Mouse (Mus musculus) midbrain, postnatal 0 days (tissue): Measurements from ENCODE around the gene Mfsd6l. TPM values are rescaled to one million over a fixed set of nuclear protein-coding genes. Genes with fewer than 3 reads are reported as not detected.

Experiments
- ATAC-seq: fragments of 200-750 bp; cut with Nextera tagmentation; 2 replicates; pipeline ENCODE4 v1.8.0; 2017; ENCODE audit warnings: moderate number of reproducible peaks, mild to moderate bottlenecking, moderate TSS enrichment, moderate library complexity; ENCODE audit not compliant: low FRiP score
- DNase-seq: peaks from one replicate; pipeline ENCODE4 v3.0.0-alpha.2; 2015; ENCODE audit warnings: low spot score
- H3K27ac ChIP-seq: fragments of 300-500 bp; sonication (generic); 2 replicates; pipeline ENCODE4 v1.5.1; 2014; ENCODE audit warnings: low read depth, mild to moderate bottlenecking, low read length, mixed read lengths
- H3K27me3 ChIP-seq: fragments of 300-500 bp; sonication (generic); 2 replicates; pipeline ENCODE4 v1.6.1; 2014; ENCODE audit warnings: low read length, control low read depth, mixed read lengths; ENCODE audit not compliant: insufficient read depth
- H3K36me3 ChIP-seq: fragments of 300-500 bp; sonication (generic); 2 replicates; pipeline ENCODE4 v1.6.1; 2014; ENCODE audit warnings: low read length, control low read depth, mixed read lengths; ENCODE audit not compliant: insufficient read depth
- H3K4me1 ChIP-seq: fragments of 300-500 bp; sonication (generic); 2 replicates; pipeline ENCODE4 v1.6.1; 2014; ENCODE audit warnings: mild to moderate bottlenecking, control low read depth, antibody characterized with exemption, low read length, mixed read lengths; ENCODE audit not compliant: insufficient read depth
- H3K4me2 ChIP-seq: fragments of 300-500 bp; sonication (generic); 2 replicates; pipeline ENCODE4 v1.6.1; 2014; ENCODE audit warnings: low read depth, mild to moderate bottlenecking, low read length, mixed read lengths; ENCODE audit not compliant: poor library complexity, severe bottlenecking
- H3K4me3 ChIP-seq: fragments of 300-500 bp; sonication (generic); 2 replicates; pipeline ENCODE4 v1.5.1; 2014; ENCODE audit warnings: low read depth, mild to moderate bottlenecking, low read length, moderate library complexity
- H3K9ac ChIP-seq: fragments of 300-500 bp; sonication (generic); replicated peaks from 2 replicates; pipeline ENCODE4 v1.6.1; 2014; ENCODE audit warnings: mild to moderate bottlenecking, low read length, moderate library complexity, mixed read lengths; ENCODE audit not compliant: poor library complexity, severe bottlenecking
- H3K9me3 ChIP-seq: fragments of 300-500 bp; sonication (generic); 2 replicates; pipeline ENCODE4 v1.6.1; 2016; ENCODE audit warnings: low read length, control low read depth
- CTCF ChIP-seq: IDR thresholded peaks from 2 replicates; pipeline ENCODE4 v1.5.1; 2016; ENCODE audit warnings: antibody characterized with exemption, mild to moderate bottlenecking
- WGBS: fragments of 180-500 bp; shearing (Covaris S2); extraction: QIAGEN DNeasy Blood & Tissue Kit; methylation state at CpG from one replicate; pipeline ENCODE4 v1.1.7; 2014; 5-methylcytosine and 5-hydroxymethylcytosine counted together
- polyA plus RNA-seq: library from polyadenylated mRNA; unstranded; fragments of >200 nt; fragmentation: Nextera tagmentation; extraction: Ambion mirVana; gene quantifications from 2 replicates; pipeline ENCODE4 v1.2.1, GENCODE M21; 2015
- total RNA-seq: library from RNA; depleted of rRNA; stranded (reverse); fragments of >200 nt; gene quantifications from 2 replicates; pipeline ENCODE4 v1.2.3, GENCODE M21; 2014

Gene Mfsd6l
- total and polyA plus RNA-seq, 2 experiments from 2014 or later: 0.11 to 0.19 TPM

DNA sequence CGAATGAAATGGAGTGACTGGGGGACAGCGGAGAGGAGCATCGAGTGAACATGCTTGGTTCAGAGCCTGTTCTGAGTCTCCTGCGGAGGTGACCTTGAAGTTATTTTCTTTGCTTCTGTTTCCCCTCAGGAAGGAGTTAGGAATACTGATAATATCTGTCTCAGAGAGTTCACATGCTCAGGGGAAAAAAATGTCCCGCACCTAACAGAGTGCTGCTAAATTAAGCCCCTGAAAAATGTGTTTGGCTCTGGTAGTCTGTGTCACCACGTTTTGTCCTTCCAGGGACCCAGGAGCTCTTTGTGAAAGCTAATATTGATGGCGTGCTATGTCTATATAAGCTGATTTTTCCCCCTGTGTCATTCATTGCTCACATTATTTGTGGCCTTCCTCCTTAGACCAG, 10.8 kb upstream of the Mfsd6l start:
- WGBS: 50% methylated on average over 7 of the region's 7 CpGs

DNA sequence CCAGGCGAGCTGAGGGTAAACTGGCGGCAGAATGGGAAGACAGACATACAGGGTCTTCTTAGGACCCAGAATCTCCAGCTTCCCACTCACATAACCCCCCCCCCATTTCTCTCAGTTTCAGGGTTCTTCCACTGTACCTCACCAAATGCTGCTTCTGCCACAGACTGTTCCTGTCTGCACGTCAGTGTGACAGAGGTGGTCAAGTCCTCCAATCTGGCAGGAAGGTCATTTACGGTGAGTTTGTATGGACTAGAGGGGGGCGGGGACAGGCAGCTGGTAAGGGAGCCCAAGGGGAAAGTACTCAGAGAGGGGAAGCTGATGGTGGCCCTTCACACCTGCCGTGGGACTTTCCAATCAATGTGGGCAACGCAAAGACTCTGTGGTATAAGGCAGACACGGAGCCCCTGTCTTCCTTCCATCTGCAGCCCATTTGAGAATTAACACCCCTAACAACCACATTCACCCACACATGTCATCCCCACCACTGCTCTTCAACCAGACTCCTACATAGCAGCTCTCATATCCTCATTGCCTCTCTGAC, 10.2 kb upstream of the Mfsd6l start:
- no peaks in the 10 kb centered on the region for H3K36me3 ChIP-seq
- no peak for DNase-seq
- no peak overlapping the region for H3K4me2 ChIP-seq
- TF ChIP-seq CTCF: no peak
- no peak for ATAC-seq
- WGBS: 82% methylated on average over 8 of the region's 8 CpGs
- H3K9ac ChIP-seq: no peak overlapping the region
- H3K27ac ChIP-seq: no peak overlapping the region
- H3K27me3 ChIP-seq: no peaks in the 10 kb centered on the region
- no peaks in the 10 kb centered on the region for H3K9me3 ChIP-seq
- H3K4me1 ChIP-seq: no peaks in the 10 kb centered on the region; the same call in 1 of the 2 replicates
- no peak overlapping the region for H3K4me3 ChIP-seq

More for the DNA sequence above, 10.8 kb upstream of the Mfsd6l start:
- Histone ChIP-seq H3K36me3 (no peaks in the 10 kb centered on the region), H3K27me3 (no peaks in the 10 kb centered on the region), H3K9me3 (no peaks in the 10 kb centered on the region), H3K4me1 (no peaks in the 10 kb centered on the region; the same call in 1 of the 2 replicates), H3K27ac (no peak overlapping the region), H3K9ac (no peak overlapping the region), H3K4me3 (no peak overlapping the region), H3K4me2 (no peak overlapping the region)
- DNase-seq: no peak
- TF ChIP-seq CTCF: no peak
- no peak for ATAC-seq

DNA sequence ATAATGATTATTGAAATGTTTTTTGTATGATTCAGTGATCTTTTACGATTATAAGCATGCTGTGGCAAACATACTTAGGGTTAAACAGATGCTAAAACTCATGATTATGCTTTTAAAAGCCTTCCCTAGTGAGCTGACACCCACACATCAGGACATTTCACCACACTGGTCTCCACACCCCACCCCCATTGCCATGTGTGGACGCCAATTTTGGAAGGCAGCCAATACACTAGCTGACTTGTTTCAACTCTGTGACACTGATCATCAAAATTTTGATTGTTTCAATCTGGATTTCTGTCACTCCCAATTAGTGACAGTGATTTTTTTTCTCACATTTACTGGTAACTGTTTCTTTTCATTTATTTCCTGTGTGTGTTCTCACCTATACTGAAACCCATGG, 8.5 kb upstream of the Mfsd6l start:
- ATAC-seq (no peak), DNase-seq (no peak)
- Histone ChIP-seq H3K27ac (no peak overlapping the region), H3K9ac (no peak overlapping the region), H3K4me2 (no peak overlapping the region), H3K27me3 (no peaks in the 10 kb centered on the region), H3K4me3 (no peak overlapping the region), H3K36me3 (no peaks in the 10 kb centered on the region), H3K9me3 (no peaks in the 10 kb centered on the region), H3K4me1 (no peaks in the 10 kb centered on the region; the same call in 1 of the 2 replicates)
- TF ChIP-seq CTCF: no peak
- 72% methylated on average over 2 of the region's 2 CpGs for WGBS

- no peak overlapping the region for H3K27ac ChIP-seq
- no peak for DNase-seq
- H3K9me3 ChIP-seq: no peaks in the 10 kb centered on the region
- H3K4me2 ChIP-seq: no peak overlapping the region
- 57% methylated on average over 3 of the region's 3 CpGs for WGBS
- ATAC-seq: no peak
- no peak overlapping the region for H3K4me3 ChIP-seq
- H3K27me3 ChIP-seq: no peaks in the 10 kb centered on the region
- no peak overlapping the region for H3K9ac ChIP-seq
- H3K4me1 ChIP-seq: no peaks in the 10 kb centered on the region; the same call in 1 of the 2 replicates
- TF ChIP-seq CTCF: peak; percentile 45
- no peaks in the 10 kb centered on the region for H3K36me3 ChIP-seq
These were observed 6.4 kb upstream of the Mfsd6l start for GRCm38 (mm10) chr11:68549597-68549996.

- no peak for DNase-seq
- ATAC-seq: no peak
- no peaks in the 10 kb centered on the region for H3K36me3 ChIP-seq
- H3K27ac ChIP-seq: no peak overlapping the region
- no peak for TF ChIP-seq CTCF
- H3K9me3 ChIP-seq: no peaks in the 10 kb centered on the region
- no peak overlapping the region for H3K4me3 ChIP-seq
- 72% methylated on average over 4 of the region's 4 CpGs for WGBS
- no peak overlapping the region for H3K9ac ChIP-seq
- H3K27me3 ChIP-seq: no peaks in the 10 kb centered on the region
- no peaks in the 10 kb centered on the region for H3K4me1 ChIP-seq
- H3K4me2 ChIP-seq: no peak overlapping the region
These were observed 5.6 kb upstream of the Mfsd6l start for GRCm38 (mm10) chr11:68550358-68550757.

GRCm38 (mm10) chr11:68553981-68554471, 2.0 kb upstream of the Mfsd6l start:
- Histone ChIP-seq H3K9ac (no peak overlapping the region), H3K4me3 (no peak overlapping the region), H3K36me3 (no peaks in the 10 kb centered on the region), H3K4me1 (0 out of 2 replicates have a peak, but pooled peaks cover 2% of the 10 kb centered on the region), H3K9me3 (no peaks in the 10 kb centered on the region), H3K27me3 (no peaks in the 10 kb centered on the region), H3K27ac (no peak overlapping the region), H3K4me2 (no peak overlapping the region)
- no peak for ATAC-seq
- peak; percentile 53 for TF ChIP-seq CTCF
- DNase-seq: no peak
- WGBS: 36% methylated on average over 8 of the region's 8 CpGs
